Mouse (Mus musculus): ENCODE results near the gene Gstp3. TPM values are rescaled to one million over a fixed set of nuclear protein-coding genes. Genes with fewer than 3 reads are reported as not detected.
"Not testable (repeated sequence)": the region's sequence is repeated elsewhere in the genome, so short reads cannot be mapped to it uniquely, and the experiment has no call there.

Gene Gstp3
- total RNA-seq, 2 experiments from 2014 or later = not detected

DNA sequence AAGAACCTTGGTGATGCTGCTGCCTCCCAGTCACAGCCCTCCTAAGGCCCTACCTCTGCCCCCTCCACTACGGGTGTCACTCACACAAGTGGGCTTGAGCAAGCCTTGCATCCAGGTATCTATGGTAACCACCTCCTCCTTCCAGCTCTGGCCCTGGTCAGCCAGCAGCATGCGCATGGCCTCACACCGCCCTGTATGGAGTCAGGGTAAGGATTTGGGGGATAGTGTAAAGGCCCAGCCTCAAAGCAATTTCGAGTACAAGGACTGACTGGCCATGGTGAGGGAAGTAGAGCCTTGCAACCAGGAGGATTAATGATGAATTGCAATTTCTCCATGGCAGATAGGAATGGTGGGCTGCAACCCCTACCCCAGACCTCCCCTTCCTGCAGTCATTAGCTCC, 17.9 kb downstream of the Gstp3 start:
- DNase-seq (ENCODE audit: low spot score in 2 of 2) = not testable (repeated sequence)

DNA sequence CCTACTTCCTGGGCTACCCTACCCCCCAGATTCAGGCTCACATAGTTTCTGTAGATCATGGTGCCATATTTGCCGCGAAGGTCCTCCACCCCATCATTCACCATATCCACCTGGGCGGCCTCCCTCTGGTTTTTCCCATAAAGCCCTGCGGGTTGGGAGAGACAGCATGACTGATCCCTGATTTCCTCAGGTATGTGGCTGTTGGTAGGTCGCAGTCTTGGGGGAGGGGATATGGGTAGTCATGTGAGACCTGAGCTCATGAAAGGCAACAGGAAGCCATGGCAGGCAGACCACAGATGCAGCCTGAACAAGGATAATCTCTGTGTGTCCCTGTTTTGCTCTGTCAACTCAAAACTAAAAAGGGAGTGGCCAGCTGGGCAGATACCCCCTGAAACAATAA, 18.4 kb downstream of the Gstp3 start:
- not testable (repeated sequence) for DNase-seq (ENCODE audit: low spot score in 2 of 2)

DNA sequence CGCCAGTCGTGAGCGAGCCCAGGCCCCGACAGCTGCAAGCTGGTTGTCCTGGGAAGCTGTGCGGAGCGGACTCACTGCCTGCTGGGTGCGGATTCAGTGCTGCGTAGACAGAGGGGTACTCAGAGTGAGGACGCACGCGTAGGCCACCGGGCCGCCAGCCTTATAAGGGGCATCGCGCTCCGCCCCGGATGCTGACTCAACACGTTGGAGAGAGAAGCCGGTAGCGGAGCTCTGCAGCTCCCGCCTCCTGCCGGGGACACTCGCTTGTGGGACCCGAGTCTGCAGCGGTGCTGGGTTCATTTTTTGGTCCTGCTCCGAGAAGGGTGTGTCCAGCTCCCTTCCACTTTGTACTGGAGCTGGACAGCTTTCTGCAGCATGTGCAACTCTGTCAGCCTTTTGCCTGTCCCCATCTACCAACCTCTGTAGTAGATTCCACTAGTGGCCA, 21.6 kb downstream of the Gstp3 start, which contains the start of gene Gstp1:
Gene Gstp1 (minus strand): TSS at position 198 of the 445 bp plus-strand sequence.
- DNase-seq (ENCODE audit: low spot score in 2 of 2) = peak; percentile 78 to 87

DNA sequence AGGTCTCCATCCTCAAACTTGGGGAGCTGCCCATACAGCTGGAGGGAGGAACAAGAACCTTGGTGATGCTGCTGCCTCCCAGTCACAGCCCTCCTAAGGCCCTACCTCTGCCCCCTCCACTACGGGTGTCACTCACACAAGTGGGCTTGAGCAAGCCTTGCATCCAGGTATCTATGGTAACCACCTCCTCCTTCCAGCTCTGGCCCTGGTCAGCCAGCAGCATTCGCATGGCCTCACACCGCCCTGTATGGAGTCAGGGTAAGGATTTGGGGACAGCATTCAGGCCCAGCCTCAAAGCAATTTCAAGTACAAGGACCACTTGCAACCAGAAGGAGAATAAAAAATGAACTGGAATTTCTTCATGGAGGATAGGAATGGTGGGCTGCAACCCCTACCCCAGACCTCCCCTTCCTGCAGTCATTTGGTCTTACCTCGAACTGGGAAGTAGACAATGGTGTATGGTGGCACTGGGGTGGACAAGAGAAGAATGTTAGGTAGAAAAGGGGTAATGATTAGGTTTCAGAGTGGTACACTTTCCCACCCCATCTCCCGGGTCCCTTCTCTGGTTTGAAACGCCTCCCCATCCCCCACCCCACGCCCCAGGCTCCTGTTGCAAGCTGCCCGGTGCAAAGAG, 22.1 kb downstream of the Gstp3 start:
- not testable (repeated sequence) for DNase-seq (ENCODE audit: low spot score in 2 of 2)

DNA sequence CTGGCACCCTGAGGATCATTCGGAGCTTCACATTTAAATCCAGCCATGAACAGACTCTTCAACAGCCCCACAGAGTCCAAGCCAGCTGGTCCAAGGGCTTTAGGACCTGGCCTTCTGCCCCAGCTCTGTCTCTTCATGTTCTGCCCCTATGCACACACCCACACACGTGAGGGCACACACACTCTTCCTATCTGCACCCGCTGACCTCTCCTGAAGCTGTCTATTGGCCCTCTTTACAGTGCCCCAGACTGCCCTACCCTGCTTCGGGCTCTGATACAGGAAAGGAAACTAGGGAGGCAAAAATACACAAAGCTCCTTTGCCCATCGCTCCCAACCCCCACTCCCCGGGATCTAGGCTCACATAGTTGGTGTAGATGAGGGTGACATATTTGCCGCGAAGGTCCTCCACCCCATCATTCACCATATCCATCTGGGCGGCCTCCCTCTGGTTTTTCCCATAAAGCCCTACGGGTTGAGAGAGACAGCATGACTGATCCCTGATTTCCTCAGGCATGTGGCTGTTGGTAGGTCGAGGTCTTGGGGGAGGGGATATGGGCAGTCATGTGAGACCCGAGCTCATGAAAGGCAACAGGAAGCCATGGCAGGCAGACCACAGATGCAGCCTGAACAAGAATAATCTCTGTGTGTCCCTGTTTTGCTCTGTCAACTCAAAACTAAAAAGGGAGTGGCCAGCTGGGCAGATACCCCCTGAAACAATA, 22.9 kb downstream of the Gstp3 start:
- no peak for DNase-seq (ENCODE audit: low spot score in 2 of 2)

DNA sequence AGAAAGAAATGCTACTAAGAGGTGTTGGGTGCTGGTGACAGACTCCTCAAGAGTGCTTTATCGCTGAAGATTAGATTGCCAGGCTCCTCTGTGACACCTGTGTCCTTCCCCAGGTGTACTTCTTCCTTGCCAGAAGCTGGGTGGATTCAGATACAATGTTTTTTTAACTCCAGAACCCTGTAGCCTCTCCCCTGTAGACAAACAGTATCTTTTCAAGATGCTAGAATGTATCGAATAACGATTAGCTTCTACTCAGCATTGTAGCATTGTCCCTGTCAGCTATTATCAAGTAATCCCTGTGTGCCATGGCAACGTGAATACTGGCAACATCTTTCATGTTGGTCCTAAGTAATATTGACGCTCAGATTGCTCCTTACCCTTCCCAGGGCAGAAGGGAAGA, 25.6 kb downstream of the Gstp3 start:
- no peak for DNase-seq (ENCODE audit: low spot score in 2 of 2)

DNA sequence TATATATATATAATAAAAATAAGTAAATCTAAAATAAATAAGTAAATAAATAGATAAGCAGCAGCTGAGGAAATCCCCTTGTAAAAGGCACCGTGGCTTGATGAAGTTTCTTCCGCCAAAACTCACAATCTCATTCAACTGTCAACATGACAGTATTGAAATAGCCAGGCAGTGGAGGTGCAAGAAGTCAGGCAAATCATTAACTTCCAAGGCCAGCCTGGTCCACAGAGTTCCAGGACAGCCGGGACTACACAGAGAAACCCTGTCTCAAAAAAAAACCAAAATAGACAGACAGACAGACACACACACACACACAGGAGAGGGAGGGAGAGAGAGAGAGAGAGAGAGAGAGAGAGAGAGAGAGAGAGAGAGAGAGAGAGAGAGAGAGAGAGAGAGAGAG, 26.1 kb downstream of the Gstp3 start:
- DNase-seq (ENCODE audit: low spot score in 2 of 2) = no peak

DNA sequence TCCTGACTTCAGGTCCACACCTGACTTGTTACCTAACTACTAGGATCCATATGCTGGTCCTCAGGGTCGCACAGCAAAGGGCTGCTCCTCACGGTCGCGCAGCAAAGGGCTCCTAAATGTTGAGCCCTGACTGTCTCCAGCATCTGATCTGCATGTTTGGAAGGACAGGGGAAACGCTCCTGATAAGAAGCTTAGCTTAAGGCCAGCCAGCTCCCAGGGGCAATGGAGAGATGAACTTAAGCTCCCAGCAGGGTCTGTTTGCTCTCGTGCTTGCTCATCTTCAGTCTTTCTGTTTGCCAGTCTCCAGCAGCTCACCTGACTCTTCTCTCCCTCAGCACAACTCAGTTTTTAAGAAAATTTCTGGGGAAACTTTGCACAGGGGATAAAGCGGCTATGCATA, 26.7 kb downstream of the Gstp3 start:
- no peak for DNase-seq (ENCODE audit: low spot score in 2 of 2)

DNA sequence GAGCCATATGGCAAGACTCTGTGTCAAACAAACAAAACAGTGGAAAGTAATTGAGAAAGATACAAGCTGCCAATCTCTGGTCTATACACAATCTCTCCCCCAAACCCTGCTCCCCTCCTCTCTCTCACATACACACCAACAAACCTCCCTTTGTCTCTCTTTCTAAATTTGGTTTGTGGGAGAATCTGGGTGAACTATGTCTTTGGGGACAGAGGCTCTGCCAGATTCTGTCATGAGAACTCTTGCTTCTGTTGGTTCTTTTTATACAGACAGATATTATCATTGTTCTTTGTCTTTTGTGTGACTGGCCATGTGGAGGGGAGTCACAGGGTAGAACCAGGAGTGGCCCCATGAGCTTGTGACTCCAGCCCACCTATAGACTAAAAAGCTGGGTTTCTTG, 31.8 kb downstream of the Gstp3 start:
- DNase-seq (ENCODE audit: low spot score in 2 of 2) = no peak

DNA sequence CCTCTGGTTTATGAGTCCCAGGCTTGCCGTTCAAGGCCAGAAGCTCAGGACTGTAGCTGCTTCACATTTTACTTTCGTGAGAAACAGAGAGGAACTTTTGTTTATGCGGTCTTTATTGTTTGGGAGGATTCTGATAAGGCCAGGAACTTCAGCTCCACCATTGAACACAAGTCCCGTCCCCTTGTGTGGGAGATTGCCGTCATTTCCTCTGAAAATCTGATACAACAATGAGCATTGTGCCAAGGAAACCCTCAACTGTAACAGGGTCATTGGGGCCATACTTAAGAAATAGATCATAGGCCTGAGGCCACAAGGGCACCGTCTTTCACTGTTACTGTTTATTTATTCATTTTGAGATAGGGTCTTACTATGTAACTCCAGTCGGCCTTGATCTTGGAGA, 36.2 kb downstream of the Gstp3 start:
- DNase-seq (ENCODE audit: low spot score in 2 of 2) = no peak

DNA sequence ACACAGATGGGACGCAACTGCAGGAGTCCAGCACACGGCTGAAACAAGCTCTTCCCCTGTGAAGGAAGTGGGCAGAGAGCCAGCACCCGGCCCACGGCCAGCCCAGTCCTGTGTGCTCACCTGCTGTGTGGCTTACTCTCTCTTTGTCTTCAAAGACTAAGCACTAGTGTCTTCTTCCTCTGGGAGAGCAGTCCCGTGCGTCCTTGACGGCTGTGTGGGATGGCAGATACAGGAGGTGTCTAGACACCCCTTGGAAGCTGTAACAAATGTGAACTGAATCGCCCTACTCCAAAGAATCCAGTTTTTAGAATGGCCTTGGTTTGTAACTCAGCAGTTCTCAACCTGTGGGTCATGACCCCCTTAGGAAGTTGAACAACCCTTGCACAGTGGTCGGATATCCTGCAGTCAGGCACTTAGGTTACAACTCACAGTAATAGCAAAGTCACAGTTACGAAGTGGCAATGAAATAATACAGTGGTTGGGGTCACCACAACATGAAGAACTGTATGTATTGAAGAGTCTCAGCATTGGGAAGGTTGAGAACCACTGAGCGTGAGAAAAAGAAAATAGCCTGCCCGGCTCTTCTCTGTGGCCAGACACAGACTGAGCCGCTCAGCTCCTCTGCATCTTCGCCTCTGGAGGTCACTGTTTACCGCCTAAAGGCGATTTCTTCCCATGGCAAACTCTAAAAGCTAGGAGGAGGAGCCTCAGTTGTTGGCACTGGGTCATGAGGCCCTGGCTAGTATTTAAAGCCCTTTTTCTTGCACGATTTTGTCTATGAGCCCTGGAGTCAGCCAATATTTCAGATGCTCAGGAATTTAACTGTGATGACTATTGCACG, 40.4 kb downstream of the Gstp3 start:
- peak; percentile 77 to 83 for DNase-seq (ENCODE audit: low spot score in 2 of 2)

DNA sequence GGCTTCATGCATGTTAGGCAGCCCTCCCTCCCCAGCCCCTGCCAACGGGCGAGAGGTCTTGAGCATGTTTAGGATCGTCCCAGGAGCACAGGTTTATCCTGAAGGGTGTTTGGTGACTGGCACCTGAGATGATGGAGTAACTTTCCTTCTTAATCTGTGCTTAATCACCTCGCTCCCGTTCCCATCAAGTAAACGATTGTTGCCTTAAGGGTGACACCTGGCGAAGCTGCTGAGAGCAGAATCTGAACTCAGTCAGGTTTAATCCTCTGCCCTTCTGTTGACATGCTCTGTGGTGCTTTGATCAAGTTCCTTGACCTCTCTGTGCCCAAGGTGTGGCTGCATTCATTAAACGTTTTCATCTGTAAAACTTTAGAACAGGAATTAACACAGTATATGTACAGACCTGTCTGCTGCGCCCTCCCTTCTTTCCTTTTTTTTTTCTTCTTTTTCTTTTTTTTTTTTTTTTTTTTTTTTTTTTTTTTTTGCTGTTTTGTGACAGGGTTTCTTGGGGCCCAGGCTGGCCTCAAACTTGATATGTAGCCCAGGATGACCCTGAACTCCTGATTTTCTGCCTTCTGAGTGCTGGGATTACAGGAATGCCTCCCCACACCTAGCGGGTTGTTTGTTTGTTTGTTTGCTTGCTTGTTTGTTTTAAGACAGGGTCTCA, 41.3 kb downstream of the Gstp3 start:
- DNase-seq (ENCODE audit: low spot score in 2 of 2) = no peak

DNA sequence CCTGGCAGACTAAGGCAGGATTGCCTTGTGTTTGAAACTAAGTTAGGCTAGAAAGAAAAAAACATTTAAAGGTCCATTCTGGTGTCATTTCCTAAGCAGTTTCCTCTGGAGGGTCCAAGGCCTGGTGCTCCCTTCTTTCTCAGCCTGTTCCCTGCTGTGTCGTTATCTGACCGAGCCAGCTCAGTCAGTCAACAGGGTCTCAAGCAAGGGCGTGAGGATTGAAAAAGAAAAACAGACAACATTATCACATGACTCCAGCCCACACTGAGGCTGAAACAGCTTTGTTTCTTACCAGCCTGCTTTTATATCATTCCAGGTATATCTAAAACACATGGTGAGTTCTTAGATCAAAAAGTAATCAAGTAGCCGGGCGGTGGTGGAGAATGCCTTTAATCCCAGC, 43.7 kb downstream of the Gstp3 start:
- DNase-seq (ENCODE audit: low spot score in 2 of 2) = no peak

DNA sequence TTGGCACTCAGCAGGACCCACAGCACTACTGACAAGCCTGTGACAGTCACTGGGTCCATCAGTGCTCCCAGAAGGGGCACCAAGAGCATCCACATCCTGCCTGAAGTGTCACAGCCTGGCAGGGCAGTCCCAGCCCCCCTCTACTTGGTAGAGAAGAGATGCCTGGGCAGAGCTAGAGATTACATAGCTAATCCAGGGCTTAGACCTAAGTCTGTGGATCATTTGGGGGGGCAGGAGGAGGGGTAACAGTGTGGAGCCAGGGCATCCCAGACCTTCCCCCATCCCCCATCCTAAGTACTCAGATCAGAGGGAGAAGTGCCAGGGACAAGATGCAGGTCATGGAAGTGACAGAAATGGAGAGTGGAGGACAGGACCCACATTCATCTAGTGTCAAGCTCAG, 44.6 kb downstream of the Gstp3 start:
- DNase-seq (ENCODE audit: low spot score in 2 of 2) = no peak

DNA sequence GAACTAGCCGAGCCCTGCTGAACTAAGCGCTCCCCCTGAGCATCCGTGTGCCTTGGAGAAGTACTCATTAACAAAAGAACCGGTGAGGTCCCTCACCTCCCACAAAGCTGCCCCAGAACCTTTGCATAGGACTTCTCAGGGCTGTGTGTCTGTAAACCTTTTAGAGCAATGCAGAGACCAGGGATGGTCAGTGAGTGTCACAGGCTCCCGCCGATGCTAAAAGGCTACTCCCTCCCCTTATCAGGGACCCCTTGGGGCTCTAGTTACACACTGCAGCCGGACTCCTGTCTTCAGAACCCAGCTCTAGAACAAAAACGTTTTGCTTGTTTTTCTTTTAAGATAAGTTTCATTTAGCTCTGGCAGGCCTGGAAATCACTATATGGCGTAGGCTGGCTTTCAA, 46.3 kb downstream of the Gstp3 start:
- peak in 1 of 2 experiments; percentile 25 for DNase-seq (ENCODE audit: low spot score in 2 of 2)

DNA sequence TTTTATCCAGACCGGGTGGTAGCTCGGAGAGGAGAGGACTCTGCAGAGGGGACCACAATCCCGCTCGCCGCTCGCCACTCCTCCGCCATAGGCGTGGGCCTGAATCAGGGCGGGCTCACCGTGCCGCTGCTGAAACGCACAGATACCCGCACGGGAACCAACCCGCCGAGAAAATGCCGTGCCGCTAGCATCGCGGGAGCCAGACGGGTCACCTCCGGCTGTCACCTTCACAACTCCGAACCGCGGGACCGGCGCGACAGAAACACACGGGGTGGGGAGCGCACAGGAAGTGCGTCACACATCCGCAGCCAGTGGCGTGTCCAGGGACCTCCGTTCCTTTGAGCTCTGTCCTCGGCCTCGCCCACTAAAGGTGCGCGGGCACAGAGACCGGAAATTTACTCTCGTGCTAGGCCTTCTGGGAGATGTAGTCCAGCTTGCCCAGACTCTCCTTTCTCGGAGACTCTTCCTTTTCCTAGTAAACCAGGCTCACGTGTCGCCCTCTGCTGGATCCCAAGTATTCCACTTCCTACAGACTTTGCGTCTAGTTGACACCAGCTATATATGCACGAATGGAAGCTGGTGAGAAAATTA, 46.8 kb downstream of the Gstp3 start, which contains the start of gene Ndufv1:
Gene Ndufv1 (minus strand): TSS at position 375 of the 591 bp plus-strand sequence.
- peak; percentile 94 to 95 for DNase-seq (ENCODE audit: low spot score in 2 of 2)

DNA sequence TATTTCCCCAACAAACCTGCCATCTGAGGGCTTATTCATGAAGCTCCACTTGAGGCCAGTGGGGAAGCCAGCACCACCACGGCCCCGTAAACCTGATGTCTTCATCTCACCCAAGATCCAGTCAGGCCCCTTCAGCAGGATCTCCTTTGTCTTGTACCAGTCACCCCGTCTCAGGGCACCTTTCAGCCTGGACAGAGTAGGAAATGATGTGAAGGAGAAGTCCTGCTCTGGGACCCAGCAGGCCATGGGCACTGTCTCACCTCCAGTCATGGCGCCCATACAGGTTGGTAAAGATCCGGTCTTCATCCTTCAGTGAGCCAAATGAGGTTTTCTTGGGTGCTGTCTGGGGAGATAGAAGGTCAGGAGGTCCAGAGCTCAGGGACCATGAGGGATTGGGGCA, 48.3 kb downstream of the Gstp3 start:
- no peak for DNase-seq (ENCODE audit: low spot score in 2 of 2)
